17 mouse cellular contexts compared by ENCODE assay signal in genomic region chr5:110596086-110596780, GRCm38 (mm10). TPM values are rescaled to one million over a fixed set of nuclear protein-coding genes. Genes with fewer than 3 reads are reported as not detected.
DNase-seq lines count a peak whose midpoint lies in the region; ATAC-seq lines count a peak whose summit lies in the region.
"Had no signal": no experiment of that assay in that cellular context is flagged by ENCODE, and none has a peak within 500 bp of the region (broad histone marks: within the 10 kb centered on the region; RNA-seq: fewer than 3 reads in every experiment).

No protein-coding gene starts in this region.

- ATAC-seq in midbrain, embryonic 11.5 days (ENCODE audit: low FRiP score) = no peak
- no peak for ATAC-seq in midbrain, embryonic 14.5 days (ENCODE audit: low FRiP score, low TSS enrichment)
- ATAC-seq: forebrain, embryonic 13.5 days; liver, embryonic 12.5 days; midbrain, embryonic 15.5 days had no signal

- intact Hi-C loops in heart, postnatal 36 days (cut with DNase I) = no loop called here

- H3K27me3 ChIP-seq in midbrain, embryonic 11.5 days (ENCODE audit: control insufficient read depth, insufficient read depth, low read length) = no peaks in the 10 kb centered on the region
- H3K27me3 ChIP-seq in midbrain, embryonic 14.5 days (ENCODE audit: control insufficient read depth, insufficient read depth, low read length) = no peaks in the 10 kb centered on the region
- H3K27me3 ChIP-seq: lung, embryonic 15.5 days; midbrain, embryonic 15.5 days had no signal

- H3K4me3 ChIP-seq in midbrain, embryonic 11.5 days (ENCODE audit: low read depth, low read length) = no peak overlapping the region
- no peak overlapping the region for H3K4me3 ChIP-seq in midbrain, embryonic 14.5 days (replicated peaks; ENCODE audit: low read depth, low read length)
- H3K4me3 ChIP-seq: forebrain, embryonic 13.5 days; heart, embryonic 10.5 days; liver, embryonic 12.5 days; lung, embryonic 15.5 days; midbrain, embryonic 15.5 days had no signal

- peak; percentile 54 for DNase-seq in cerebellum, adult 9-10 months
- no peak for DNase-seq in cerebellum, adult 11 months
- peak; percentile 64 for DNase-seq in midbrain, embryonic 11.5 days (ENCODE audit: low spot score, missing footprints)
- no peak for DNase-seq in midbrain, embryonic 14.5 days
- peak; percentile 58 to 64 for DNase-seq in cerebellum, postnatal 10 days
- DNase-seq in kidney, postnatal 25 days = peak; percentile 57 to 66
- no peak for DNase-seq in gastrocnemius, postnatal 4 days (ENCODE audit: low spot score in 2 of 2)
- no peak for DNase-seq in heart, postnatal 36 days
- DNase-seq: B cell, adult 2 months; gastrocnemius, postnatal 25 days; heart, postnatal 14 days had no signal

- no peaks in the 10 kb centered on the region for H3K36me3 ChIP-seq in midbrain, embryonic 11.5 days (ENCODE audit: control insufficient read depth, insufficient read depth, low read length)
- no peaks in the 10 kb centered on the region for H3K36me3 ChIP-seq in midbrain, embryonic 14.5 days (ENCODE audit: control insufficient read depth, insufficient read depth, low read length)
- H3K36me3 ChIP-seq: heart, embryonic 10.5 days; liver, embryonic 12.5 days; lung, embryonic 15.5 days; midbrain, embryonic 15.5 days had no signal

- no peaks in the 10 kb centered on the region for H3K9me3 ChIP-seq in midbrain, embryonic 11.5 days (ENCODE audit: control insufficient read depth, low read length)
- no peaks in the 10 kb centered on the region for H3K9me3 ChIP-seq in midbrain, embryonic 14.5 days (ENCODE audit: control insufficient read depth, low read length)
- H3K9me3 ChIP-seq: forebrain, embryonic 13.5 days; heart, embryonic 10.5 days; liver, embryonic 12.5 days; lung, embryonic 15.5 days; midbrain, embryonic 15.5 days had no signal

- no peak overlapping the region for H3K27ac ChIP-seq in midbrain, embryonic 11.5 days (ENCODE audit: low read depth, low read length)
- no peak overlapping the region for H3K27ac ChIP-seq in midbrain, embryonic 14.5 days (replicated peaks; ENCODE audit: low read depth, low read length)
- H3K27ac ChIP-seq: forebrain, embryonic 13.5 days; heart, embryonic 10.5 days; hindbrain, embryonic 14.5 days; liver, embryonic 12.5 days; lung, embryonic 15.5 days; midbrain, embryonic 15.5 days had no signal

- no peak overlapping the region for H3K4me2 ChIP-seq in midbrain, embryonic 11.5 days
- H3K4me2 ChIP-seq in midbrain, embryonic 14.5 days (ENCODE audit: low read length) = no peak overlapping the region
- H3K4me2 ChIP-seq: forebrain, embryonic 13.5 days; hindbrain, embryonic 14.5 days; liver, embryonic 12.5 days; lung, embryonic 15.5 days; midbrain, embryonic 15.5 days had no signal

- H3K4me1 ChIP-seq in midbrain, embryonic 11.5 days (ENCODE audit: control insufficient read depth, insufficient read depth, low read length) = no peaks in the 10 kb centered on the region
- 0 out of 2 replicates have a peak, but pooled peaks cover 8% of the 10 kb centered on the region for H3K4me1 ChIP-seq in midbrain, embryonic 14.5 days (ENCODE audit: control insufficient read depth, insufficient read depth, low read length)
- H3K4me1 ChIP-seq: forebrain, embryonic 13.5 days; liver, embryonic 12.5 days; lung, embryonic 15.5 days had no signal

- 88% methylated on average over 15 of the region's 15 CpGs for WGBS in midbrain, embryonic 11.5 days
- 87% methylated on average over 15 of the region's 15 CpGs for WGBS in midbrain, embryonic 14.5 days

- no peak overlapping the region for H3K9ac ChIP-seq in midbrain, embryonic 11.5 days (ENCODE audit: low read length)
- no peak overlapping the region for H3K9ac ChIP-seq in midbrain, embryonic 14.5 days (replicated peaks; ENCODE audit: low read length)
- H3K9ac ChIP-seq: forebrain, embryonic 13.5 days; hindbrain, embryonic 14.5 days; liver, embryonic 12.5 days; lung, embryonic 15.5 days; midbrain, embryonic 15.5 days had no signal

RNA-seq across cellular contexts. Expression of gene Galnt9, which starts 52.1 kb away (rescaled TPM):
- 5.0 and 5.8 TPM in 2 replicates for polyA plus RNA-seq in midbrain, embryonic 11.5 days (2014; fragmentation: Nextera tagmentation; extraction: Ambion mirVana)
- polyA plus RNA-seq in midbrain, embryonic 14.5 days (2014; fragmentation: Nextera tagmentation; extraction: Ambion mirVana) = 19.4 and 23.7 TPM in 2 replicates
- under 1 TPM; 0.10 to 0.13 TPM for total RNA-seq in gastrocnemius, postnatal 4 days (2021)
- not detected for total RNA-seq in heart, postnatal 36 days (2021)
- total RNA-seq: gastrocnemius, postnatal 25 days; heart, postnatal 14 days had no signal
- polyA plus RNA-seq: heart, embryonic 10.5 days; liver, embryonic 12.5 days had no signal

RNA-seq across cellular contexts. Expression of gene Noc4l, which starts 57.0 kb away (rescaled TPM):
- 54.7 and 55.6 TPM in 2 replicates for polyA plus RNA-seq in midbrain, embryonic 11.5 days (2014; fragmentation: Nextera tagmentation; extraction: Ambion mirVana)
- 38.1 and 41.3 TPM in 2 replicates for polyA plus RNA-seq in midbrain, embryonic 14.5 days (2014; fragmentation: Nextera tagmentation; extraction: Ambion mirVana)
- total RNA-seq in gastrocnemius, postnatal 4 days (2021) = 10 to 100 TPM; 16.5 to 18.9 TPM
- 10 to 100 TPM; 12.8 to 13.5 TPM for total RNA-seq in heart, postnatal 36 days (2021)

RNA-seq across cellular contexts. Expression of gene Ddx51, which starts 57.0 kb away (rescaled TPM):
- polyA plus RNA-seq in midbrain, embryonic 11.5 days (2014; fragmentation: Nextera tagmentation; extraction: Ambion mirVana) = 32.2 and 33.0 TPM in 2 replicates
- 16.2 and 21.7 TPM in 2 replicates for polyA plus RNA-seq in midbrain, embryonic 14.5 days (2014; fragmentation: Nextera tagmentation; extraction: Ambion mirVana)
- total RNA-seq in gastrocnemius, postnatal 4 days (2021) = 10 to 100 TPM; 10.9 to 15.6 TPM
- total RNA-seq in heart, postnatal 36 days (2021) = 10 to 100 TPM in 1 of 2 experiments, 1 to 10 TPM in 1; 8.2 to 12.0 TPM

Comparison
In these comparisons a context has a peak if more than half of its experiments do, and no peak if none do; other contexts are left out.
1. DNase-seq: peak in cerebellum, adult 9-10 months (single experiment), midbrain, embryonic 11.5 days (single experiment), cerebellum, postnatal 10 days (2 of 2) and kidney, postnatal 25 days (2 of 2); none in cerebellum, adult 11 months (single experiment), midbrain, embryonic 14.5 days (single experiment), gastrocnemius, postnatal 4 days (0 of 2) and heart, postnatal 36 days (0 of 2).